Mouse (Mus musculus) cerebellum, adult 2 months (tissue): Measurements from ENCODE around the gene Gm28051.

Source experiments
- CTCF ChIP-seq: fragments of 200-500 bp; IDR thresholded peaks from 2 replicates; pipeline ENCODE4 v1.5.1; 2011; ENCODE audit warnings: low read depth, mild to moderate bottlenecking, control low read depth, low read length, moderate library complexity, borderline replicate concordance; ENCODE audit not compliant: insufficient read depth
- POLR2A ChIP-seq: fragments of 200-500 bp; IDR thresholded peaks from 2 replicates; pipeline ENCODE4 v1.6.1; 2011; ENCODE audit warnings: low read length, control low read depth, borderline replicate concordance; ENCODE audit not compliant: insufficient read depth

DNA sequence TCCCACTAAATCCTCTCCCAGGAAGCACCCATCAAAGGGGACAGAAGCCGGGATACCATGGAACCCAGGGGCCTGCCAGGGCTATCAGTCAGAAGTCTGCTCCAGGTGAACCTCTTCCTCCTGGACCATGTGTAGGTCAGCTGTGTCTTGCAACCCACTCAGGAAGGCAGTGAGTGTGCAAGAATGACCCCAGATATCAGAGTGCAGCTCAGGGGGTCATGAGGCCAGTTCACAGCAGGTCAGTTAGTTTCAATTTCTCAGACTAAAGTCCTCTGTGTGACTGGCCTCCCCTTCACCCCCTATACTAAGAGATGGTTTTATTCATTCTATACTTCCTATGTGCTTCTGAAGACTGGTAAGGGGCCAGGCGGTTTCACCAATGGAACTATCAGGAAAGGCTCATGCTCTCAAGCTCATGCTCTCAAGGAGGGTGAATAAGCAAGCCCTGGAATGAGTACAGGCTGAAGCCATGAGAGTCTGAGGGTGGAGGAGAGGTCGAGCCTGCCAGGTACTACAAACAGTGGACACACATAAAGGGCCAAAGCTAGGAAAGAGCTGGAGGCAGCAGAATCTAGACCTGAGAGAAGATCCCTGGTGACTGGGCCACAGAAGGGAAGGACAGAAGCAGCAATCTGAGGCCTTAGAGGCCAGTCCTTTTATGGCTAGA lies 72.7 kb downstream of the Gm28051 start:
- TF ChIP-seq POLR2A (no peak), CTCF (no peak)
